Mouse (Mus musculus) cerebellum, adult 2 months (tissue): ENCODE results near the gene Fetub. TPM values are rescaled to one million over a fixed set of nuclear protein-coding genes. Genes with fewer than 3 reads are reported as not detected.
"Not testable (repeated sequence)": the region's sequence is repeated elsewhere in the genome, so short reads cannot be mapped to it uniquely, and the experiment has no call there.

Experiments used
- DNase-seq, 2 experiments: peaks; one replicate each; pipeline ENCODE4 v3.0.0; 2021
- H3K27ac ChIP-seq: fragments of 200-500 bp; 2 replicates; pipeline ENCODE4 v1.5.1; 2012; ENCODE audit warnings: low read length, control low read depth, inconsistent platforms; ENCODE audit not compliant: insufficient read depth
- H3K27me3 ChIP-seq: fragments of 200-500 bp; 2 replicates; pipeline ENCODE4 v1.6.1; 2012; ENCODE audit warnings: inconsistent platforms, mild to moderate bottlenecking, low read length, moderate library complexity; ENCODE audit not compliant: control insufficient read depth, insufficient read depth
- H3K4me1 ChIP-seq: fragments of 200-500 bp; 2 replicates; pipeline ENCODE4 v1.6.1; 2011; ENCODE audit warnings: low read length; ENCODE audit not compliant: control insufficient read depth, insufficient read depth
- H3K4me3 ChIP-seq: fragments of 200-500 bp; replicated peaks from 2 replicates; pipeline ENCODE3; 2011; ENCODE audit warnings: mild to moderate bottlenecking, low read depth, low read length, control low read depth; ENCODE audit not compliant: insufficient read depth
- CTCF ChIP-seq: fragments of 200-500 bp; IDR thresholded peaks from 2 replicates; pipeline ENCODE4 v1.5.1; 2011; ENCODE audit warnings: low read depth, mild to moderate bottlenecking, control low read depth, low read length, moderate library complexity, borderline replicate concordance; ENCODE audit not compliant: insufficient read depth
- POLR2A ChIP-seq: fragments of 200-500 bp; IDR thresholded peaks from 2 replicates; pipeline ENCODE4 v1.6.1; 2011; ENCODE audit warnings: low read length, control low read depth, borderline replicate concordance; ENCODE audit not compliant: insufficient read depth
- WGBS: fragments of 180-500 bp; shearing (Covaris S2); methylation state at CpG from one replicate; pipeline ENCODE4 v1.1.7; 2018; 5-methylcytosine and 5-hydroxymethylcytosine counted together
- polyA plus RNA-seq: library from polyadenylated mRNA; depleted of rRNA; stranded (reverse); fragments of >200 nt; gene quantifications from 2 replicates; pipeline ENCODE4 v1.2.3, GENCODE M21; 2012

The Fetub gene
- polyA plus RNA-seq, 1 experiment = not detected

DNA sequence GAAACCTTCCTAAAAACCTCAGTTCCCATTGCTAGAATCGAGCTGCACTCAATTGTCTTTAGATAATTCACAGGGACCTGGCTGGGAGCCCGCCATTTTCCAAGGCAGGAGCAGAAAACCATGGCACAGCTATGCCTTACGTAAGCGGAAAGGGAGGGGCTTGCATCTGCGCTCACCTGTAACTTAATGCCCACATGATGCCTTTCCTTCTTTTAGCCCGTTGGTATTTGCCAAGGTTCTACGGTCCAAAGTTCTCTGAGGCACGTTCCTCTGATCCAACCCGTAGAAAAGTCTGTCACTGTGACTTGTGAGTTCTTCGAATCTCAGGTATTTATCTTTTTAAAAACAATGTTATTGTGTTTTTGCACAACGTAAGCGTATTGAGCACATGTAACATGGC is 19.5 kb downstream of the Fetub start:
- no peak overlapping the region for H3K4me3 ChIP-seq
- TF ChIP-seq POLR2A (no peak), CTCF (no peak)
- no peak overlapping the region for H3K27ac ChIP-seq
- H3K4me1 ChIP-seq = no peaks in the 10 kb centered on the region
- WGBS = 91% methylated on average over 12 of the region's 12 CpGs
- no peak for DNase-seq
- no peaks in the 10 kb centered on the region for H3K27me3 ChIP-seq

GRCm38 (mm10) chr16:22938541-22938940 is 20.4 kb downstream of the Fetub start:
- 70% methylated on average over 2 of the region's 2 CpGs for WGBS
- no peaks in the 10 kb centered on the region for H3K4me1 ChIP-seq
- no peak overlapping the region for H3K27ac ChIP-seq
- no peaks in the 10 kb centered on the region for H3K27me3 ChIP-seq
- TF ChIP-seq CTCF = no peak
- H3K4me3 ChIP-seq = no peak overlapping the region
- no peak for DNase-seq

- Histone ChIP-seq H3K4me3 (no peak overlapping the region), H3K4me1 (no peaks in the 10 kb centered on the region), H3K27ac (no peak overlapping the region), H3K27me3 (no peaks in the 10 kb centered on the region)
- DNase-seq = no peak
- 83% methylated on average over 8 of the region's 8 CpGs for WGBS
- no peak for TF ChIP-seq POLR2A
- TF ChIP-seq CTCF = no peak
These were observed 21.1 kb downstream of the Fetub start for GRCm38 (mm10) chr16:22939120-22939695.

GRCm38 (mm10) chr16:22941825-22942476 is 23.8 kb downstream of the Fetub start:
- H3K4me3 ChIP-seq, H3K4me1 ChIP-seq, H3K27ac ChIP-seq, DNase-seq, H3K27me3 ChIP-seq: not testable (repeated sequence)

DNA sequence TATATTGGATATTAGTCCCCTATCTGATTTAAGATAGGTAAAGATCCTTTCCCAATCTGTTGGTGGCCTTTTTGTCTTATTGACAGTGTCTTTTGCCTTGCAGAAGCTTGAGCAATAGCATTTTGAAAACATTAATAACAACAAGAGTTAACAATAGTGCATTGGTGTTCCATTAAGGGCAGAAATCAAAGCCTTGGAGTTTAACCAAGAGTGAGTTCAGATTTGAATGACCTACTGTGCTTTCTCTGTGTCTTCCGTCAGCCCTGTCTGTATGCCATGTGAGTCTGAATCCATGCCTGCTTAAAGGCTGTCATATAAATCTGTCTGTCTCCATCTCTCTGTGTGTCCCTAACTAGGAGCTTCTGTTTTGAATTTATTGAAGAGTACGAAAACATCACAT is 29.2 kb downstream of the Fetub start:
- TF ChIP-seq CTCF (no peak), POLR2A (no peak)
- no peak for DNase-seq
- no peak overlapping the region for H3K27ac ChIP-seq
- 72% methylated on average over 2 of the region's 2 CpGs for WGBS
- H3K4me1 ChIP-seq = no peaks in the 10 kb centered on the region
- no peak overlapping the region for H3K4me3 ChIP-seq
- no peaks in the 10 kb centered on the region for H3K27me3 ChIP-seq

DNA sequence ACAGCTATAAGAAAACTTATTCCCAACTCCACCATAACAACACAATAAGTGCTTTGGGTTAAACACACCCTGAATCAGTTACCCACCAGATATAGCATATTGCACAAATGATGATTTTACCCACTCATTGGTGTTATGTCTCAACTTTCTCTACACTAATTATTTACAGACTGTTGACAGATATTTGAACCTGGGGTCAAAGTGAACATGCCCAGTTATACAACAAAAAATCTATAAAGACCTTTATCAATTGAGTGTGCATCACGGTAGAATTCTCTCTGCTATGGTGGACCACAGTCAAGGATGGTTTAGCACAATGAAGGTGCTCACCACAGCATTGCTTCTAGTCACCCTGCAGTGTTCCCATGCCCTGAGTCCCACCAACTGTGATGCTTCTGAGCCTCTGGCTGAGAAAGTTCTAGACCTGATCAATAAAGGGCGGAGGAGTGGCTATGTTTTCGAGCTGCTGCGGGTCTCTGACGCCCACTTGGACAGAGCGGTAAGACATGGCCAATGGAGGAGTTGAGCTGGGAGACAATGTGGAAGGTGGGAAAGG is 32.8 kb downstream of the Fetub start, which contains the start of gene Hrg:
Gene Hrg (plus strand): TSS at position 233 of the 556 bp plus-strand sequence.
- WGBS = 93% methylated on average over 6 of the region's 6 CpGs
- no peaks in the 10 kb centered on the region for H3K27me3 ChIP-seq
- no peak for TF ChIP-seq CTCF
- no peak for TF ChIP-seq POLR2A
- no peak for DNase-seq
- no peak within 1 kb of the TSS for H3K27ac ChIP-seq
- H3K4me3 ChIP-seq = no peak within 1 kb of the TSS
- no peaks in the 10 kb centered on the region for H3K4me1 ChIP-seq

DNA sequence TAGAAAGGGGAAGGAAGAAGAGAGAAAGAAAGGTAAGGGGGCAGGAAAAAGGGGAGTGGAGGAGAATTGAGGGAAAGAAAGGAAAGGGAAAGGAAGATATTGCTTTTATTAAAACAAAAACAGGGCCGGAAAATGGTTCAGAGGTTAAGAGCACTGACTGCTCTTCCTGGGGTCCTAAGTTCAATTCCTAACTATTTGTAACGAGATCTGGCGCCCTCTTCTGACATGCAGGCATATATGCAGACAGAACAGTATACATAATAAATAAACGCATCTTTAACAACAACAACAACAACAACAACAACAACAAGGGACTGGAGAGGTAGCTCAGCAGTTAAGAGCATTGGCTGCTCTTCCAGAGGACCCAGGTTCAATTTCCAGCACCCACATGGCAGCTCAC is 34.9 kb downstream of the Fetub start:
- TF ChIP-seq CTCF = no peak
- TF ChIP-seq POLR2A = no peak
- H3K4me1 ChIP-seq = no peaks in the 10 kb centered on the region
- H3K4me3 ChIP-seq = no peak overlapping the region
- 30% methylated on average over 4 of the region's 4 CpGs for WGBS
- H3K27ac ChIP-seq = no peak overlapping the region
- DNase-seq = no peak
- H3K27me3 ChIP-seq = no peaks in the 10 kb centered on the region

- WGBS = 31% methylated on average over 13 of the region's 13 CpGs
- no peak overlapping the region for H3K27ac ChIP-seq
- no peak for DNase-seq
These were observed 37.4 kb downstream of the Fetub start for GRCm38 (mm10) chr16:22955397-22956084.

More at GRCm38 (mm10) chr16:22955397-22956084, 37.4 kb downstream of the Fetub start:
- TF ChIP-seq POLR2A (no peak), CTCF (no peak)
- H3K27me3 ChIP-seq = no peaks in the 10 kb centered on the region
- no peaks in the 10 kb centered on the region for H3K4me1 ChIP-seq
- H3K4me3 ChIP-seq = no peak overlapping the region
